Mouse (Mus musculus): ENCODE measurements at regions not wholly inside any gene's neighbourhood (a gene's known extent, or its start where the extent isn't known, plus 50 kb on each side); places are given as distances from the start of the nearest gene placed in this dataset.
"Not testable (repeated sequence)": the region's sequence is repeated elsewhere in the genome, so short reads cannot be mapped to it uniquely, and the experiment has no call there.

DNA sequence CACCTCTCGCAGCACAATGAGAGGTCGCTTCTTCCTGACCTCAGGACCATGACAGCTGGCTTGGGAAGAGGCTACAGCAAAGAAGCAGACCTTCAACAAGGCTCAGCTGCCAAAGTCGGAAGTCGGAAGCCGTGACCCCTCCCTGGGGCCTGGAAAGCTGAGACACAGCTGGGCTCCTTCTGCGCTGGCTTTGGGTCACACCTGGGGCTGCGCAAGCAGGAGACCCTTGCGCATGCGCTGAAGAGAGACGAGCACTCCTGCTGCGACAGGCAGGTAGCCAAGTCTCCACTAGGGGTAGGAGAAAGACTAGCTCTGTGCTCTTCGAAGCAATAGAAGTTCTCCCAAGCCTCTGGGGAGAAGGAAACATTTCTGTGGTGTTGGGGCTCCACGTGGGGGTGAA is 109.3 kb upstream of the Dyrk2 start:
- DNase-seq (ENCODE audit: low spot score in 2 of 2), result no peak

DNA sequence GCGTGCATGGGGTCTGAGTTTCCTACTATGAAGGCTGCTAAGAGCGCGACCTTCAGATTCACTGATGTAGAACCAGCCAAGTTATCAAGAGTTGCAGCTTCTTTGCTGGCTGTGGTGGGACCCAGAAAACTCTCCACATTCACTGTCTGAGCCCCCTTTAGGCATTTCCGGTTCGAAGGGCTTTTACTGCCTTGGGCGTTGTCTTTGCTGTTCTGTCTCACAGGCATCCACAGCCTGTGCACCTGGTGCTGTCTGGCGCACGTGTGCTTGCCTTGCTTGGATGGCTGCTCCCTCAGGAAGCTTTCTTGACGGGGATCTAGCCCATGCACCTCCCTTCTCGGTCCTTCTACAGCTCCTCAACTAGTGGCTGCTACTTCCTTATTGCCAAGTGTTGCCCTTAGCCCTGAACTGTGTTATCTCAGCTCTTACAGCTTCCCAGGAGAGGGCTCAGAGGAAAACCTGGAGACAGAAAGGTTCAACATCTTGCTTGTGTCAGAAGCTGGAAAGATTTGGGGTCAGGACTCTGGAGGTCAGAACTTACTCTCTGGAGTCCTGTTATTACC is 108.3 kb upstream of the Dyrk2 start:
- DNase-seq (ENCODE audit: low spot score in 2 of 2), result no peak

DNA sequence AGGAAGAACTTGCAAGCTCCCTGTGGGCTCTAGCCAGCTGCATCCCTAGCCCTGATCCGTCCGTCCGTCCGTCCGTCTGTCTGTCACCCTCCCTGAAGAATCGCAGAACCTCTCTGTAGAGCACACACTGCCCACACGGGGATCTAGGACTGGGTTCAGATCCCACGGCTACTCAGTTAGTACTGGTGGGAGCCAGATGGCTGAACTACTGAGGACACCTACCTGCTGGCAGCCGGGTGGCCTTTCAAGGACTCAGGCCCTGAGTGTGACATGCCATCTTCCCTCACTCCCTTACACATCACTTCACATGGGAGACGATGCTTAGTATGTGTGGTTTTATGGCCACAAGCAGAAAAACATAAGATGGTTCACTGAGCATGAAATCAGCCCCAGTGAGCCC is 106.4 kb upstream of the Dyrk2 start:
- DNase-seq (ENCODE audit: low spot score in 2 of 2), result no peak

DNA sequence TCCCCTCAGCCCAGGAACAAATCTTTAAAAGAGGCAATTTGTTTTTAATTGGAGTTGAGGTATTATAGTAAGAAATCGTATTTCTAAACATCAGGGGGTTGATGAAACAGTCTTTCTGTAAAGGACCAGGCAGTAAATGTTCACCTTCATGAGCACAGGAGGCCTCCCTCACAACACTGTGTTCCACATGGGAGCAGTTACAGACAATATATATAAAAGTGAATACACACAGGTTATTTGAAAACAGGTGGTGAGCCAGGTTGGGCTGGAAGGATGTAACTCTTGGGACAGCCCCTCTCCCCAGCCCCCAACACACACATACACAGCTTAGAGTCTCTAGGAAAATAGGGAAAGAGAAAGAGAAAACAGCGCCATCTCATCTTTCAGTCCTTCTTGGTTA is 105.8 kb upstream of the Dyrk2 start:
- no peak for DNase-seq (ENCODE audit: low spot score in 2 of 2)

DNA sequence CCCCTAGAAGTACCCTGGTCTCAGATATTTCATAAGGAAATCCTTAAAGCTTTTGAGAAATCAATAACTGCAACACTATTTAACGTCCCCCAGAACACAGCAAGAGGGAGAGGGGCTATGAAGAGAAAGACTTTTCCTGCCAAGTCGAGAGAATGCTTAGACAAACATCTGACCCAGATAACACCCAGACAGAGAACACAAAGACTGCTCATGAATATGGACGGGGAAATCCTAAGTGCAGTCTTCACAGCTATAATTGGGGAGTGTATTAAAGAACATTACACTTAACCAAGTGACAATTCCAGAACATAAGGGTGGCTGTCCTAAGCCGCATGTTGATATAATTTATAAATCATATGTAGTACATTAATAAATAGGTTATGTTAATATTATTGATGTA is 103.3 kb upstream of the Dyrk2 start:
- DNase-seq (ENCODE audit: low spot score in 2 of 2), result no peak

DNA sequence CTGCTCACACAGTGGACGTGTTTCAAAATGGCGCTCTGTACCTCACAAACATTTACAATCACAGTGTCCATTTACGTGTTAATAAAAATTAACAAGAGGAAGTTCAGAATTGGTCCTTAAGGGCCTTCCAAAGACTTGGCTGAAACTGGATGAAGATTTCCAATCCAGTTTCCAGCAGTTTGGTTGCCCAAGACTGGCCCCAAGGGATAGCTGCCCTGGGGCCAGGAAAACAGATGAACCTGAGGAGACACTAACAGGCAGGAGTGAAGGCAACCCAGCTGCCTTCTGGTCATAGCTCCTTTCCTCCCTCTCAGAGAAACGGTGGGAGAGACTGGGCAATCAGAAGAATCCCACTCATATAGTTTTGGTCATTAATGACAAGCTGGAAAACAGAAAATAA is 102.6 kb upstream of the Dyrk2 start:
- DNase-seq (ENCODE audit: low spot score in 2 of 2), result no peak

DNA sequence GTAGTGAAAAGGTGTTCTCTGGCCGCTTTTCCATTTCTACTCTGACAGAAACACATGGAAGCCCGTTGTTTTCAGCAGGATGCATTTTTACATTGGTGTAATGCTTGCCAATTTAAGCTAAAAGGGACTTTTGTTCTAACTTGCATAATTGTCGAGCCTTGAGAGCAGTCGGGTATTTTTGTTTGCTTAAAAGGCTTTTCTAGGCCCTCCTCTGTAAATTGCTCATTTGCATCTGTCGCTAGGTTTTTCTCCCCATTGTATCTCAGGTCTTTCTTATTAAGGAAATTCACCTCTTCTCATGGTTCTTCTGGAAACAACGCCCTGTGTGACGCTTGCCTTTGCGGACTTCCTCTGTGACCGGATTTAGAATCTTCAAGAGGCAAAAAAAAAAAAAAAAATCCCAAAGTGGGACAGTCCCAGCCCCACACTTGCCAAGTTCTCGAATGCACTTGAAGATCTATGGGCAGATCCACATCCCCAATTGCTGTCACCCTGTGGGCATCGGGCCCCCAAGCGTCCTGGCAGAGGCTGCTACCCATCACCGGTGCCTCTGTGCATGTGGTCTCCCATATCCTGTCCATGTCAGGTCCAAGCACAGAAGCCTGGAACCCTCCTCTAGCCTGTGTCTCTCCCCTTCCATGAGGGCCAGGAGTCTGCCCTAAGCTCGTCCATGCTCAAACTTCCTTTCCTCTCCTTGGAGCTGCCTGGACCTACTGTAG is 100.6 kb upstream of the Dyrk2 start:
- DNase-seq (ENCODE audit: low spot score in 2 of 2), result no peak

DNA sequence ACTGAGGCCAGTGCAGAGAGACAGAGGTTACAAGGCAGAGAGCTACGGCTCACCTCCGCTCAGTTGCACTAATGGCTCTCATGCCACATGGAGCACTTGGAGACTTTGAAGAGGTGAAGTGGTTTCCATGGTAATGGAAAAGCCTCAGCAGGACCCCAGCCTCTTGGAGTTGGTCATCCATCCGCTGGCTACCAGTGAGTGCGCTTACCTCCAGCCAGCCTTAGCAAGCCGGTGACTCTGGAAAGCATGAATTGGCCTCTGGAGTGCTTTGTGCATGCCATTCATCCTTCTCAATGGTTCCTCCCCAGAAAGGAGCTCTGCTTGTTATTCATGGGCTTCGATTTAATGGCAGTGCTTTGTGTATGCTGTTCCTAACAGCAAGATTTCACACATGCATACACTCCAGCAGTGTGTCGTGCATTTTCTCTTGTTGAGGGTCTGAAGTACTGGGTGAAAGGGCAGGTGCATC is 91.7 kb upstream of the Dyrk2 start:
- DNase-seq (ENCODE audit: low spot score in 2 of 2), result no peak

DNA sequence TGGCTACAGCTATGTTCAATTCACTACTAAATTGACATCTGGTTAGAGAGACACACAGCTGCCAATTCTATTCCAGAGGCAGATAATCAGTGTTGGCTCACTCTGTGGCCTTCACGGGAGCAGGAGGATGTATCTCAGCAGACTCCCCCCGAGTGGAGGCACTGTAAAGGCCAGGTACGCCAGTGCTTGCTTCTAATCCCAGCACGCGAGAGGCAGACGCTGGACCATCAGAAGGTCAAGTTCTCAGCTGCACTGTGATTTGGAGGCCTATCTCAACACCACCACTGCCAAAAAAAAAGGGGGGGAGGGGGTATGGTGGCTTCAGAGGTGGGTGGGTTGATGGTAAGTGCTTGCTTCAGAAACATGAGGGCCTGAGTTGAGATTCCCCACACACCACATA is 90.1 kb upstream of the Dyrk2 start:
- DNase-seq (ENCODE audit: low spot score in 2 of 2), result no peak

DNA sequence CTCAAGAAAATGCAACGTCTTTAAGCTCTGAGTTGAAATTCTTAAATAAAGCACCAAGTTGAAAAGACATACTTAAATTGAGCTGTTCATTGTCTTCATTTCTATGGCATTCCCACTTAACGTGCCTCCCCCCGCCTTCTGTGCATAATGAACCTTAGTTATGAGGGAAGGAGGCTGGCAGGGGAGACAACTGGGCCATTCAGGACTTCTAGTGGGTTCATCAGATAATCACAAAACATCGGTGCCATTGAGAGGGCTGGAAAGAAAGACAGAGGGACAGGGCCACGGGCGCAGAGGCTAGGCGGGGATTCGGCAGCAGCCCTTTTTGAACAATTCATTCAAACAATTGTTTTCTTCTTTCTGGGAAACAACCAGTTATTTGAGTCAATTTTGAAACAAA is 89.6 kb upstream of the Dyrk2 start:
- no peak for DNase-seq (ENCODE audit: low spot score in 2 of 2)

DNA sequence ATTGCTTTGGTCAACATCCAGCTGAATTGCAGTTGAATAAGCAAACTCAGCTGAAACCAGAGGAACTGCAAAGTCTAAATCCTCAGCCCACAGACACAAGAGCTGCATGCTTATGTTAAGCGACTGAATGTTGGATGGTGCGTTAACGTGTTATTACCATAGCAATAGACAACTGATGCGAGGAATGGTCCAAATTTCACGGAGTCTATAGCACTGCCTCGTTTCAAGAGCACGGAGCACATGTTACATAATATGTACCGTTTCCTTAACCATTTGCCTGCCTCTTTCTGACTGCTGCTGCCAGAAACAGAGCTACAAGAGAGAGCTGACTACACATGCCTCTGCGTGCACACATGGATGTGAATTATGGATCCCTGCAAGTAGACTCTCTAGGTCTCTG is 86.3 kb upstream of the Dyrk2 start:
- no peak for DNase-seq (ENCODE audit: low spot score in 2 of 2)

DNA sequence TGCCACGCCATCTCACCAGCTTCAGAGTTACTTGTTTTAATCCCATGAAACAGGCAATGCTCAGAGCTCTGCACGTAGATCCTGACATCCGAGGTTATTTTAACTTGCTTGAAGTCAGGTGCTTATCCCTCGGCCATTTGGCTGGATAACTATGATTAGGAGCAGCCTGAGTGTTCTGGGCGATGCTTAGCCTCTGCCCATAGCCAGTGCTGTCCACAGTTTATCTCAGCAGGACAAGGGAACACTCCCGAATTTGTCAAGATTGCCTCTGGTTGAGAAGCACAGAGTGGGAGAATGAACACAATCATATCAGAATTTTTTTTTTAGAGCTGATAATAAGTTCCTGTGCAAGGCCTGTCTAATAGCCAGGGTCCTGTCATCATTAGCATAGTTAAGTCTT is 83.4 kb upstream of the Dyrk2 start:
- DNase-seq (ENCODE audit: low spot score in 2 of 2), result no peak

DNA sequence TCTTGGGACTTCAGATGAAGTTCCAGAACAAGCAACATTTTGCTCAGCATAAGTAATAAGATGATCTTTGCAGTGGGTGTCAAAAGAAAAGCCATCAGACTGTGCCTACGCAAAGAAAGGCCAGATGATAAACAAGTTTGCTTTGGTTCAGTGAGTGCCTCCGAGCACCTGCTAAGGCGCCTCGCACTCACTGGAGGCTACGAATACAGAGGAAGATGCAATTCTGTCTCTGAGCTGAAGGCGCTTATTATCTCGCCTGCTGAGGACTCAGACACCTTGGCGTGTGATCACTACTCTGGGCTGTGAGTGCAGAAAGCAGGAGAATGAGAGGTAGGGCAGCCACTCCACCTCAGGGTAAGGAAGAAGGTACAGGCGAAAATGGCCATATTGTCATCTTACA is 82.7 kb upstream of the Dyrk2 start:
- no peak for DNase-seq (ENCODE audit: low spot score in 2 of 2)

DNA sequence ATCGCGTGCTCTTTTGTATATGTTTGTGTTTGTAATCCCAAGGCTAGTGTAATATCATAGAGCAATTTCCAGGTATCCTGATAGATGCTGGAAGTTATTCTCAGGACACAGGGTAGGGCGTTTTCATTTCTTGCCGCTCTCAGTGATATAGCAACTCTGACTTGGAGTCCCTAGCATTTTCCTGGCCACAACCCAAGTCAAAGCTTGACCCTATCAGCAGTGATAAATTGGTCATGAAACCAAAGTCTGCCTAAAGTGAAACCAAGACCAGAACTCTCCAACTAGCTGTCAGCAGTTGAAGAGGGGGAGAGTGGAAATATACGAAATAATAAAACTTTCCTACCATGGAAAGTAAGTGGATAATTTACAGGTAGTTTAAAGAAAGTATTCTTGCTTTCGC is 77.7 kb upstream of the Dyrk2 start:
- DNase-seq (ENCODE audit: low spot score in 2 of 2), result peak; percentile 33 to 67

DNA sequence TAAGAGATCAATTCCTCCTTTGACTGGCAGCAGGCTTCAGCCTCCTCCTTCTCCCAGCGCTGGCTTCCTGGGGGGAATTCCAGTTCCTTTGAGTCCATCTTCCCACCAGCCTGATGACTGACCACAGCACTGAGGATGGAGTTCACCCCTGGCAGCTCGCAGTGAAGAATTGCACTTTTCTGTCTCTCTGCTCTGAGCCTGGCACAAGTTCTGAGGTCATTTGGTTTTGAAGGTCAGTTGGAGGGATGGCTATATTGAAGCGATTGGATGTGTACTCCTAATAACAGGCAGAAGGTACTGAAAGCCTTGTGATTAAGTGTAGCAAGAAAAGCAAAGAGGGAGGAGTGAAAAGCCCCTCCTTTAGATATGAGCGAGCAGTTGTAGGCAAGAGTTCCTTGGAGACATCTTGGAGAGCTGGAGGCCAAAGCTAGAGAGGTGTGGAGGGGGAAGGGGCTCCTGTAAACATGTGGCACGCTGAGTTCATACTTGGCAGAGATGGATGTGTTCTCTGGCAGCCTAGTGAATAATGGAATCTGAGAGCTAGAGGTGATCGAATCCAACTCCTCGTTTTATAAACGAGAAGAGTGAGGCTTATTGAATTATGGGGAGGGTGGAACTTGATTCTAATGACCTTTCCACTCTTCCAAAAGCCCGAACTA is 77.1 kb upstream of the Dyrk2 start:
- peak in 1 of 2 experiments; percentile 18 for DNase-seq (ENCODE audit: low spot score in 2 of 2)

DNA sequence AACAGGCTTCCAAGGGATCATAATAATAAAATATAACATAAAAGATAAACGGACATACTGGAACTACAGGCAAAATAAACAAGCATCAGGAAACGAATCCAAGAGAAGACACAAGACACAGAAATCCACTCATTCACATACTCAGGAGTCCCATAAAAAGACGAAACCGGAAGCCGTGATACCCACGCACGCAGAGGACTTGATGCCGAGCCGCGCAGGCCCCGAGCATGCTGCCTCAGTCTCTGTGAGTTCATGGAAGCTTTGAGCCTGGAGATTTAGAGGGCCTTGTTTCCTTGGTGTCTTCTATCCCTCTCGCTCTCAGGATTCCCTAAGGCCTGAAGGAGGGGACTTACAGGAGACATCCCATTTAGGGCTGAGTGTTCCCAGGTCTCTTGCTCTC is 57.3 kb upstream of the Dyrk2 start:
- DNase-seq (ENCODE audit: low spot score in 2 of 2), result no peak

DNA sequence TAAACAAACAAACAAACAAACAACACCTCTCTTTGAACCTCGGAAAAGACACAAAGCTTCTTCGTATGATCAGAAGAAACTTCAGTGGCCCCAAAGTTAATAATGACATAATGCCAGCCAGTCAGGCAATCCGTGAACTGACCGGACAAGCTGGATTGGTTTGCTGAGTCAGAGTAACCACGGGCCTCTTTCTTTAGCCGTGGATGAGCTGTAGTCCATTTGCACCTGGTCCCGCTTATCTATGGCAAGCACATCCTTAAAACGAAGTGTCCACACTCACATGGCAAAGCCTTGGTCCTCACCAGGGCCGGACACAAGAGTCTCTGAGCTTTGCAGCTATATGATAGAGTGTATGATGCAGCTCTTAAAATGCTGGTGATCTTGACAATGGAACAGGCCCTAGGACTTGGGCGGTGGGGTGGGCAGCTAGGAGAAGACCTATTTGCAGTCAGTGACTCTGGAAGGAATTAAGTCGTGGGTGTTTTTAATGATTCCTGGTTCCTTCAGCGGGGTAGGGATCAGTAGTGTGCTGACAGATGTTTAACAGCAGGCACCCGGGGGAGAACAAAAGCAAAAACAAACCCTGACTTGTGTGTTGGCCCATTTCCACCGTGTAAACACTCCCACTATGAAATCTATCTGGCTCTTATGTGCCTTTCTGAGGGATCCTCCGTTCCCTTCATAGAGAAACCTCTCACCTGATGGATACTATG is 53.6 kb upstream of the Dyrk2 start:
- peak; percentile 15 to 19 for DNase-seq (ENCODE audit: low spot score in 2 of 2)

DNA sequence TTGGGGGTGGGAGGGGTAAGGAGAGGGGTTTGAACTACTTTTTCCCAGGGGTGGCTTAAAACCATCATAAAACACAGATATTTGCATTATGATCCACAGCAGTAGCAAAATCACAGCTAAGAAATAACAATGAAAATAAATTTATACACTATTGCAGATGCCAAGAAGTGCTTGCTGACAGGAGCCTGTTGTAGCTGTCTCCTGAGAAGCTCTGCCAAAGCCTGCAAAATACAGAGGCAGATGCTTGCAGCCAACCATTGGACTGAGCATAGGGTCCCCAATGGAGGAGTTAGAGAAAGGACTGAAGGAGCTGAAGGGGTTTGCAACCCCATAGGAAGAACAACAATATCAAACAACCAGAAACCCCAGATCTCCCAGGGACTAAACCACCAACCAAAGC is 52.1 kb upstream of the Dyrk2 start:
- not testable (repeated sequence) for DNase-seq (ENCODE audit: low spot score in 2 of 2)

Measured in heart, adult 9 months (tissue).